Mouse (Mus musculus): ENCODE measurements at regions not wholly inside any gene's neighbourhood (a gene's known extent, or its start where the extent isn't known, plus 50 kb on each side); places are given as distances from the start of the nearest gene placed in this dataset.

DNA sequence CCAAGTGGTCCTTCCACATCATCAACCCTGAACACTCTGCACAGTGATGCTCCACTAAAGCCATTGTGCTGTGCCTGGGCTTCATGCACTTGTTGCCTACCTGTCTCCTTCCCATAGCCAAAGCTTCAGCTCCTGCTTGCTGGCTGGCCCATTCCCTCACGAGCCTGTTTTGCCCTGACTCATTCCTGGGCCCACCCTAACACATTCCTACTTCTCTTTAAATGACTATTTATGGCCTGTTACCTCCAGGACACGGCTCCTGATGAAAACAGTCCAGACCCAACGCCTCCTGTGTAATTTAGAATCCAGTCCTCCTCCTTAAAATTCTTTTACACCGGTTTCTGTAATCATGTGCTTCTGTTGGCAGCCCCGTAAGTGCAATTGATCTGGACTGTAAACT lies 175.1 kb upstream of the Tnp1 start:
- no peak for DNase-seq
- intact Hi-C loops (cut with DNase I; ENCODE audit: low total_unique reads): no loop called here

DNA sequence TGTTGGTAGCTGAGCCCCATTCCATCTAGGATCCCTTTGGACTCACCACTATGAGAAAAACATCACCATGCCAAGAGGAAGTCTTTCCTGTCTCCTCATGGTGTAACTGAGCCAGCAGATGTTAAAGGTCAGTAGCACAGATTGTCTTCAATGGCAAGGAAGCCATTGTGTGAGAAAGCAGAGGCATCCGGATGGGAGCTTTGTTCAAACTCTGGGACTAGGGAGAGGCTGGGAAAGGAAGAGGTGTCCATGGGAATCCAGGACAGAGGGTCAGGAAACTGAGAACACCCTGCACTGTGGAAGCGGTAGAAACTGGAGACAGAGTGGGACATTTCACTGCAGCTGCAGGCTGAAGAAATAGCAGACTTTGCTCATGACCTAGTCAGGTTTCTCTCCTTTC lies 173.1 kb upstream of the Tnp1 start:
- intact Hi-C loops (cut with DNase I; ENCODE audit: low total_unique reads): no loop called here
- no peak for DNase-seq

GRCm38 (mm10) chr1:73184477-73184876 lies 168.8 kb upstream of the Tnp1 start:
- intact Hi-C loops (cut with DNase I; ENCODE audit: low total_unique reads): no loop called here

GRCm38 (mm10) chr1:73178810-73179209 lies 163.1 kb upstream of the Tnp1 start:
- DNase-seq: no peak
- intact Hi-C loops (cut with DNase I; ENCODE audit: low total_unique reads): no loop called here

More at GRCm38 (mm10) chr1:73184477-73184876, 168.8 kb upstream of the Tnp1 start:
- no peak for DNase-seq

DNA sequence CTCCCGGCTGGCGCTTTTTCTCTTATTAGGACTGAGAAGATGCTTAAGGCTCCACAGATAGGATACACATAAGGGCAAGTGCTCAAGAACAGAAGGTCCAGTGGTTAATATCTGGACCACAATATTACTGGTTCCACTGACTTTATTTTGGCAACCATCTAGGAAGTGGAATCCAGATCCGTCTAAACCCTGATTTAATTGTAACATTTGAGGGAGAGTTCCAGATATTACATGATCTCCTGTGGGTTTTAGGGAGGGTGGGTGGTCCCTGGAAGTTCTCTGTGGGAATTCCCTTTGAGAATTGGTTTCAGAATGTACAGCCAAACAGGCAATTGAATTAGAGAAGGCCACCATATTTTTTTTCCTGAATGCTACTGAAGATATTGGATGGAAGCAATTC lies 161.4 kb upstream of the Tnp1 start:
- DNase-seq: no peak
- intact Hi-C loops (cut with DNase I; ENCODE audit: low total_unique reads): no loop called here

DNA sequence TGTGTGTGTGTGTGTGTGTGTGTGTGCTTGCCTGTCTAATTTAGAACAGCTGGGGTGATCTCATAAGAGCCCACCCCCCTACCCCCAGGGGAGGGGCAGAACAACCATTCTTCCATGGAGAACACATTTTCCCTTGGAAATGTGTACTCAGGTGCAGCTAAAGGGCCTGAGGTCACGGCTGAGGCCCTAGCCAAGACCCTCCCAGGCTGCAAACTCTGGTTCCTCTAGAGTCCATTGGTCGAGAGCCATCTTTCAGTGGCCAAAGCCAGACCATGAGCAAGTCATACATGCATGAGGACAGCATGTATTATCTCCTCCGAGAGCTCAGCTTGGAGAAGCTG lies 154.9 kb upstream of the Tnp1 start:
- intact Hi-C loops (cut with DNase I; ENCODE audit: low total_unique reads): no loop called here
- DNase-seq: peak; percentile 13

DNA sequence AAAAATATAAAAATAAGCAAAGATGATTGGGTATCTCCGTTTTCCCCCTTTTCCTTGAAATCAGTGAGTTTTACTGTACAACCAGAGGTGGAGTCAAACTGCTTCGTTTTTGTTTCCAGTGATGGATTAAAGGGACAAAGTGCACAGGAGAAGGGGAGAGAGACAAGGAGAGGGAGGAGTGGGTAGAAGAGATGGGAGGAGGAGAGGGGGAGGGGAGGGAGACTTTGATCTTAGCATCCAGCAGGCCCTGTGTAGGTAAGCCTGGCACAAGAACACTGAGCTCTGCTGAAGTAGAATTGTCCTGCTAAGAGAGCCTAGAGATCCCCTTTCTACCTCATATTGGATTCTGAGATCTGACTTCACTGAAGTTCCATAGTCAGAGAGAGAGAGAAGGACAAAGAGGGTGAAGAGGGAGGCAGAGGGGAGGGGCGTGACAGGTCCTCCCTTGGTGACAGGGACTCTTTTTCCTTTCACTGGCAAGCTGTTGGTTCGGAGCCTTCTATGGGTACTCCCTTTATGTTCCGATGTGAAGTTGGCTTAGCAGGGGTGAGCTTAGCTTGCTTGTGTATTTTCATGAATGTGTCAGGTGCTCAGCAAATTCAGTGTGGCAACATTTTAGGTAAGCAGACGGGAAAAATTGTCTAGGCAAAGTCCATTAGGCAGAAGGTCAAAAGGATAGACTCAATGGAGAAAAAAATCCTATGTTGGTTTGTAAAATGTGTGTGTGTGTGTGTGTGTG lies 154.4 kb upstream of the Tnp1 start:
- intact Hi-C loops (cut with DNase I; ENCODE audit: low total_unique reads): no loop called here
- DNase-seq: no peak

DNA sequence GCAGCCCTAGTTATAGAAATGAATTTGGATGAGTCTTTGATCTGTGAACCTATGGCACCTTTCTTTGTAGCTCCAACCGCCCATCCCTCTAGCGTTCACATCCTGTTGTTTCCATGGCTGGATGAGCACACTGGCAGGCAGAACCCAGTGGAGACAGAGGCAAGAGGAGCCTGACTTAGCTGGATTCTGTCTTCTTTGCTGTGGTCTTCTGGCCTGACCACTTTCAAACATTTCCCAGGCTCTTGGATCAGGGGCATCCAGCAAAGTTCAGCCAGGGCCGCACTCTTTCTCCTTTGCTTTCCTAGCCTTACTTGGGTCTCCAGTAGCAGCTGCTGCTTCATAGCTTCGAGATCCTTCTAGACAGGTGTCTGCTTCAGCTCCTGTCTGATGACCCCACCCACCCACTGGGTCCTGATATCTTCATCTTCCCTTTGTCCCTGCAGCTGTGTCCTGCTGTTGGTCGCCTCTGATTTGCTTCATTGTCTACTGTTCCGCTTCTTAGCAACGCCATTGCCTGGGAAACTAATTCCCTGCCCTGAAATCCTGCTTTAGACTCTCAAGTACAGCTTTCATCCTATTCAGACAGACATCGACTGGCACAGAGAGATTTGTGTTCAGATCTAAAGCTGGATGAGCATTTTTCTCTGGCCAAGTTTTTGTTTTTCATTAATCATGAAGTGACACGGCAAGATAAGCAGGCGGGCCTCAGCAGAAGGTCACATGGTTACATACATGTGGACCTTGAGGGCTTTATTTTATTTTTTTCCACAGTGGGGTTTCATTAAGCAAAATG lies 153.6 kb upstream of the Tnp1 start:
- intact Hi-C loops (cut with DNase I; ENCODE audit: low total_unique reads): no loop called here
- DNase-seq: no peak

- intact Hi-C loops (cut with DNase I; ENCODE audit: low total_unique reads): no loop called here
- DNase-seq: no peak
Measured at GRCm38 (mm10) chr1:73160199-73160598, 144.5 kb upstream of the Tnp1 start.

DNA sequence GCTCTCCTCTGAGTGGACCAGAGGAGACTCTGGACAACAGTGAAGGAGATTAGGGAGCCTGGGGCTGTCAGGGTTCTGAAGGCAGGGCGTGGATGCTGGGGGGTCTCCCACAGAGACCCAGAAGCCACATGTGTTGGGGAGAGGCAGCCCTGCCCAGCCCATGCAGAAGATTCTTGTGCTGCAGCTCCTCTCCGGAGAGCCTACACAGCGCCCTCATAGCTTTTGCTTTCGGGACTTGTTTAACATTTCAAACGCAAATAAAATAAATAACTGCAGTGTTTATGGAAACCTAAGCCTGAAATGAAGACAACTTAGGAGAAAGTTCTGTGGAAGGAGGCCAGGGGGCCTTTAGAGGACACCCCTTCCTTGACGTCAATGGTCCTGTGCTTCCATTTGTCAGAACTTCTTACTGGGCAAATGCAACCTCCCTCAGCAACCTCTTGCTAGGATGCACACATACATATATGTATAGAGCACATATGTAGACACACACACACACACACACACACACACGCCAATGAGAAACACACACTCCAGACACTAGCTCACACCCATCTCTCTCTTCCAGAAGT lies 143.8 kb upstream of the Tnp1 start:
- no peak for DNase-seq
- intact Hi-C loops (cut with DNase I; ENCODE audit: low total_unique reads): no loop called here

DNA sequence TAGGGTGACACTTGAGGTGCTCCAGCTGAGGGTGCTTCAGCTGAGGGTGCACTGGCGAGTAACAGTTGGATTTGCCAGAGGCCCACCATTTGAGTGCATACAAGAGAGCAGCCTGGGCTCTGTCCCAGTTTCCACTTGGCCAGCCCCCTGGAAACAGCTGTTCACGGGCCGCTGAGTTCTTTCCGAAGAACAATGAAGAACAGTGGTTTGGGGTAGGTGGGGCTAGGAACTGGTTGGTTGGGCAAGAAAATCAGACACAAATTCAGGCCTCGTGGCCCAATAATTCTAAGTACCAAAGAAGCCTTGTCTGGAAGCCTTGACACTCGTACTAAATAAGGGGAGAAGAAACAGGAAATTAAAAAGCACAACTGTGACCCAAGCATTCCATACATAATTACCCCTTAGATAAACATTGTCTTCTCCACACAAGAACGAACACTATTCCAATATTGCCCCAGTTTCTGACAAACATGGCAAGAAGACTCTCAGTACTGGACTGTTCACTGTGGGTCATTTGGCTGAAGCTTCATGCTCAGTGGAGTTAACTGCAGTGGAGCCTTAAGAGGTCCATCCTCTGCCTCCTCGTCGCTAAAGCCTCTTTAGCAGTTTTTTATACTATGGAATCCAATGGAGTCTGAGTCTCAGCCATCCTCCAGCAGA lies 137.9 kb upstream of the Tnp1 start:
- peak; percentile 49 for DNase-seq
- intact Hi-C loops (cut with DNase I; ENCODE audit: low total_unique reads): no loop called here

GRCm38 (mm10) chr1:73149926-73150325 lies 134.2 kb upstream of the Tnp1 start:
- no peak for DNase-seq
- intact Hi-C loops (cut with DNase I; ENCODE audit: low total_unique reads): no loop called here

- intact Hi-C loops (cut with DNase I; ENCODE audit: low total_unique reads): no loop called here
- DNase-seq: no peak
Measured at GRCm38 (mm10) chr1:73142845-73143244, 127.1 kb upstream of the Tnp1 start.

DNA sequence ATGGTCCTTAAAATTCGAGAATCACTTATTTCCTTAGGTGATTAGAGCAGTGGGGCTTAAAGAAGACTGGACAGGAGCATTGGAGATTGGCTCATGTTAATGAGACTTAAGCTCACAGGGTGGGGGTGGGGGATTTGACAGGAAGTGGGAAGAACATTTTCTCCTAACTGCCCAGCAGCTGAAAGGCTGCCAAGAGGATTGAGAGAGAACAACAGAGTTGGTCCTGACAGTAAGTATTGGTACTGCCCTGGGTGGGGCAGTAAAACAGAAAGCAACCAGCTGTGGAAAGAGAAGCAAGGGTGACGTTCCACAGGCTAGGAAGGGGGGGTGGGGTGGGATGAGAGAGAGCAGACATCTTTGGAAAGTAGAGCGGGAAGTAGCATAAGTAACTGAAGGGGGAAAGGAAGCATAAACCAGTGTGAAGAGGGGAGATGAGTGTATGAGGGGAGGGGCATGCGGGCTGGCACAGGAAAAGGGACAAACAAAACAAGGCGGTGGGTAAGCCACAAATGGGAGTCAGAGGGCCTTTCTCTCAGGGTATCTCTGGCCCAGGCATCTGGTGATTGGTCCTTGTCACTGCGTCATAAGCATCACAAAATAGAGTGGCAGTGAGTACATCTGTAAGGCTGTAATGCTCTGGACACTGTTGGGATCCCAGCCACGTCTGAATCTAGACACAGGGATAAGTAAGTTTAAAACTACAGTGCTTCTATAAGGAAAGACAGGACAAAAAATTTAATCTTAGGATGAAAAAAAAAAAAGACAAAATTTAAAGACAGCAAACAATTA lies 125.0 kb upstream of the Tnp1 start:
- intact Hi-C loops (cut with DNase I; ENCODE audit: low total_unique reads): no loop called here
- DNase-seq: no peak

DNA sequence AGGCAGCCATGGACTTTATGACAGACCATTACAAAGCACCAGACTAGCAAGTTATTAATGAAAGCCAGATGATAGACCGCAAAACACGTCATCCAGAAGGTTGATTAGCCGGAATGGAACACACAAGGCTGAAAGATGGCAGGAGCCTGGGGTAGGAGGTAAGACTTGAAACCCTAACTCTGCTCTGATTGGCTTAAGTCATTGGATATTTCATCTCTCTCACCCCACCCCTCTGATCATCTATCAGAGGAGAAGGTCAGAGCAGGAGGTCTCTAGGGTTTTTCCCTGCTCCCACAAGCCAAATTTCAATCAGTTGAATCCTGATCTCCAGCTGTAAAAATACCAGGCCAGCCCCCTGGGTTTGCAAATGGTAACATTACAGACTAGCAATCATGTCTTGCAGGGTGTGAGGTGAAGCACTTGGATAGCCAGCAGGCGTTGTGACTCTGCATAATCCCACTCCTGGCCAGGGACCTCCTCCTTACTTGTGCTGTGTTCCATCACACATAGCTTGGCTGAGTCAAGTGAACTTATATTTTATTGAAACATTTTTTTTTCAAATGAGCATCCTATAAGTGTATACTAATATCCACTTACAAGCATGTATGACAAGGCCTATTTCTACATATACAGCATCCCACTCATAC lies 114.6 kb upstream of the Tnp1 start:
- DNase-seq: no peak
- intact Hi-C loops (cut with DNase I; ENCODE audit: low total_unique reads): no loop called here

DNA sequence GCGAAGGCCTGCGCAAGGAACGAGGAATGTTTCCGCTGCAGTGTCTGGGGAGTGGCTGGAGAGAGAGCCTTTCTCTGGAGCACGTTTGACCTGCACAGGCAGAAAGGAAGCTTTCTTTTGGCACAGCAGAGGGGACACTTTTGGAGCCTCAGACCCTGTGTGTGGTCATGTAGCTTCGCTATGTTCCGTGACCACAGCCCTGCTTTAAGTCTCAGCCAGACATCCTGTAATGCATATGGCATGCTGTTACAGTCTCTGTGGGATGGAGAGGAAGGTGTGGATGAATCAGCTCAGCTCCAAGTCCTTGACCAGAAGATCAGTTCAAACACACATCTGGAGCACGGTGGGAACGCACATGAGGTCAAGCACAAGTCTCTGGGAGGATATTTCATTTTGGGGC lies 107.3 kb upstream of the Tnp1 start:
- intact Hi-C loops (cut with DNase I; ENCODE audit: low total_unique reads): no loop called here
- no peak for DNase-seq

DNA sequence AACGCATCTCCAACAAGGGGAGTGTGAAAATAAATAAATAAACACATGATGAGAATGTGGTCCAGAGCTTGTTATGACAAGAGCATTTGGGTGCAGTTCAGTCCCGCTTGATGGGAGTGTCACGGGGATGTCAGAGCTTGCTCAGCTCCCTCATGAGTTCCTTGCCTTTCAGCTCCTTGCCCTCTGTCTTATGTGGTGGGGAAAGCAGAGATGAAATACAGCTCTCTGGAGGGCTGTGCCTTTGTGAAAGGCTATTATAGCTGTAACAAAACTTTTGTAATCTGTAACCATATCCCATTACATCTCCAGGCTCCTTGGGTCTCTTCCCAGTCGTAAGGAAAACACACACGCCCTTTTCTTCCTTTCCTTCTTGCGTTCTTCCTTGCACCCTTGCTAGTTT lies 103.0 kb upstream of the Tnp1 start:
- intact Hi-C loops (cut with DNase I; ENCODE audit: low total_unique reads): no loop called here
- peak; percentile 47 for DNase-seq

DNA sequence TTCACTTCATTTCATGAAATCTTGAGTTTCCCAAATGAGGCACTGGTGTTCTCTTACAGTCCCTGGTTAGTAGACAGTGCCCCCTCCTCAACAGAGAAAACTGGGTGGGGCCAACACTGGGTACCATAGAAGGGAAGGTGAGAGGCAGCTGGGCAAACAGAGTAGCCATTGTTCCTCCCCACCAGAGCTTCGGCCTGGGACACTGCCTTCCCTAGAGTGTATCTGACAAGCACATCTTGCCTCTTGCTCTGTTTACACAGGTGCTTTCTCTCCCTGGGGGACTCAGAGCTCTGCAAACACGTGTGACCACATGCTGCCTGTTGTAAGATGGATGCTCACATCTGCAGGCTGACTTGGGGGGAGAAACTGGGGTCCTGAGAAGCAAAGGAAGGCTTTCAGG lies 100.8 kb upstream of the Tnp1 start:
- no peak for DNase-seq
- intact Hi-C loops (cut with DNase I; ENCODE audit: low total_unique reads): no loop called here

DNA sequence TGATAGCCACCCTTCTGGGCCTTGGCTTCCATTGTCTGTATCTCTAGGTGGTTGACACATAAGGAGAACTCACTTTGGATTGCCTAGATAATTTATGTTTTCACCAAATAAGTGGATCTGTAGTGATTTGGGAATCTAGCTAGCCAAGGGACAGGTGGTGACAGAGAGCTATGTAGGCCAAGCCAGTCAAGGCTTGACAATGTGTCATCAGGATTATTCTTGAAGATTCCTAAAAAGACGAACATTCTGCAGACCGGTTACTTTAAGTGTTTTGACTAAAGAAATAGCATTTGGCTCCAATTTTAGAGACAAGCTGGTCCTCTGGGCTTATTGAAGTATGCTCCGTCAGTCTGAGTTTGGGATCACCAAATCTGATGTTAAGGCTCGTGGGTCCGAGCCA lies 100.1 kb upstream of the Tnp1 start:
- no peak for DNase-seq
- intact Hi-C loops (cut with DNase I; ENCODE audit: low total_unique reads): no loop called here
